Mouse (Mus musculus) intestine, embryonic 14.5 days (tissue): ENCODE measurements around the gene Polr2a. TPM values are rescaled to one million over a fixed set of nuclear protein-coding genes. Genes with fewer than 3 reads are reported as not detected.
A peak's percentile ranks its signal among the peaks of the same experiment; 100 is the strongest.

ENCODE experiments used
- ATAC-seq: fragments of 200-750 bp; cut with Nextera tagmentation; replicated peaks from 2 replicates; pipeline ENCODE4 v1.8.0; 2017; ENCODE audit warnings: low read depth, moderate number of reproducible peaks, moderate TSS enrichment, moderate library complexity; ENCODE audit not compliant: low FRiP score, low TSS enrichment
- DNase-seq: peaks from one replicate; pipeline ENCODE4 v3.0.0-alpha.2; 2018; ENCODE audit warnings: low spot score
- H3K27ac ChIP-seq: fragments of 300-500 bp; sonication (generic); 2 replicates; pipeline ENCODE4 v1.5.1; 2014; ENCODE audit warnings: low read depth, mild to moderate bottlenecking, control low read depth
- H3K27me3 ChIP-seq: fragments of 300-500 bp; sonication (generic); replicated peaks from 2 replicates; pipeline ENCODE4 v1.6.1; 2014; ENCODE audit warnings: low read length, control low read depth; ENCODE audit not compliant: control insufficient read depth, insufficient read depth
- H3K36me3 ChIP-seq: fragments of 300-500 bp; sonication (generic); 2 replicates; pipeline ENCODE4 v1.6.1; 2014; ENCODE audit warnings: low read length, control low read depth; ENCODE audit not compliant: control insufficient read depth, insufficient read depth
- H3K4me1 ChIP-seq: fragments of 300-500 bp; sonication (generic); replicated peaks from 2 replicates; pipeline ENCODE4 v1.6.1; 2014; ENCODE audit warnings: low read length, control low read depth, mixed read lengths; ENCODE audit not compliant: control insufficient read depth, insufficient read depth
- H3K4me2 ChIP-seq: fragments of 300-500 bp; sonication (generic); 2 replicates; pipeline ENCODE4 v1.6.1; 2014; ENCODE audit warnings: low read length
- H3K4me3 ChIP-seq: fragments of 300-500 bp; sonication (generic); 2 replicates; pipeline ENCODE4 v1.5.1; 2014; ENCODE audit warnings: low read depth, low read length, control low read depth, mixed read lengths
- H3K9ac ChIP-seq: fragments of 300-500 bp; sonication (generic); 2 replicates; pipeline ENCODE4 v1.6.1; 2014; ENCODE audit warnings: mild to moderate bottlenecking, low read length
- H3K9me3 ChIP-seq: fragments of 300-500 bp; sonication (generic); 2 replicates; pipeline ENCODE4 v1.6.1; 2016; ENCODE audit warnings: low read length, control low read depth; ENCODE audit not compliant: control insufficient read depth
- WGBS: fragments of 180-500 bp; shearing (Covaris S2); extraction: QIAGEN DNeasy Blood & Tissue Kit; methylation state at CpG from one replicate; pipeline ENCODE4 v1.1.7; 2014; 5-methylcytosine and 5-hydroxymethylcytosine counted together
- polyA plus RNA-seq: library from polyadenylated mRNA; unstranded; fragments of >200 nt; fragmentation: Nextera tagmentation; extraction: Ambion mirVana; gene quantifications from 2 replicates; pipeline ENCODE4 v1.2.1, GENCODE M21; 2014

Polr2a gene
- polyA plus RNA-seq, 1 experiment from 2014 or later, result 38.7 TPM

GRCm38 (mm10) chr11:69716953-69717352 lies 41.5 kb downstream of the Polr2a start:
- WGBS, result 64% methylated on average over 4 of the region's 4 CpGs
- Histone ChIP-seq H3K4me3 (no peak overlapping the region), H3K9ac (no peak overlapping the region), H3K9me3 (no peaks in the 10 kb centered on the region), H3K27me3 (no peaks in the 10 kb centered on the region), H3K4me1 (peaks cover 6% of the 10 kb centered on the region), H3K4me2 (no peak overlapping the region), H3K36me3 (no peaks in the 10 kb centered on the region), H3K27ac (no peak overlapping the region)
- DNase-seq (no peak), ATAC-seq (no peak)

GRCm38 (mm10) chr11:69715929-69716328 lies 42.5 kb downstream of the Polr2a start:
- H3K4me1 ChIP-seq, result peaks cover 6% of the 10 kb centered on the region
- ATAC-seq, result no peak; the same call in 1 of the 2 replicates
- peak overlapping the region; percentile 16 for H3K27ac ChIP-seq
- no peak overlapping the region for H3K4me2 ChIP-seq
- no peak for DNase-seq
- no peaks in the 10 kb centered on the region for H3K9me3 ChIP-seq
- no peak overlapping the region for H3K4me3 ChIP-seq
- no peaks in the 10 kb centered on the region for H3K27me3 ChIP-seq
- WGBS, result 11% methylated on average over 5 of the region's 5 CpGs
- H3K36me3 ChIP-seq, result no peaks in the 10 kb centered on the region
- no peak overlapping the region for H3K9ac ChIP-seq

DNA sequence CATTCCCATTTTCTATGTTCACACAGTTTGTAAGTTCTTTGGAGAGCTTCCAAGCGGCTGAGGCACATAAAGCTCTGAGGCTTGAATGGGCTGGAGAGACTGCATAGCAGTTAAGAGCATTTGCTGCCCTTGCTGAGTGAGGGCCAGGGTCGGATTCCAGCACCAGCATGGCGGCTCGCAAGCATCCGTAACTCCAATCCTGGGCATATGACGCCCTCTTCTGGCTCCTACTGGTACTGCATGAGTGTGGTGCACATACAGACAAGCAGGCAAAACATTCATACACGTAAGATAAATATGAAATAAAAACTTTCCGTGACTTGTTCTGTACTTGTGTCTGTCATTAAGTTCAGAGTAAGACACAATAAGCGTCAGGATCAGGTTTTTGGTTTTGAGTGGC lies 43.0 kb downstream of the Polr2a start:
- H3K4me2 ChIP-seq, result no peak overlapping the region
- no peak overlapping the region for H3K4me3 ChIP-seq
- no peak overlapping the region for H3K9ac ChIP-seq
- 48% methylated on average over 9 of the region's 9 CpGs for WGBS
- ATAC-seq (no peak), DNase-seq (peak; percentile 67)
- no peaks in the 10 kb centered on the region for H3K27me3 ChIP-seq
- H3K9me3 ChIP-seq, result no peaks in the 10 kb centered on the region
- H3K27ac ChIP-seq, result peak overlapping the region; percentile 16; the same call in 1 of the 2 replicates
- H3K4me1 ChIP-seq, result peaks cover 6% of the 10 kb centered on the region
- H3K36me3 ChIP-seq, result no peaks in the 10 kb centered on the region

DNA sequence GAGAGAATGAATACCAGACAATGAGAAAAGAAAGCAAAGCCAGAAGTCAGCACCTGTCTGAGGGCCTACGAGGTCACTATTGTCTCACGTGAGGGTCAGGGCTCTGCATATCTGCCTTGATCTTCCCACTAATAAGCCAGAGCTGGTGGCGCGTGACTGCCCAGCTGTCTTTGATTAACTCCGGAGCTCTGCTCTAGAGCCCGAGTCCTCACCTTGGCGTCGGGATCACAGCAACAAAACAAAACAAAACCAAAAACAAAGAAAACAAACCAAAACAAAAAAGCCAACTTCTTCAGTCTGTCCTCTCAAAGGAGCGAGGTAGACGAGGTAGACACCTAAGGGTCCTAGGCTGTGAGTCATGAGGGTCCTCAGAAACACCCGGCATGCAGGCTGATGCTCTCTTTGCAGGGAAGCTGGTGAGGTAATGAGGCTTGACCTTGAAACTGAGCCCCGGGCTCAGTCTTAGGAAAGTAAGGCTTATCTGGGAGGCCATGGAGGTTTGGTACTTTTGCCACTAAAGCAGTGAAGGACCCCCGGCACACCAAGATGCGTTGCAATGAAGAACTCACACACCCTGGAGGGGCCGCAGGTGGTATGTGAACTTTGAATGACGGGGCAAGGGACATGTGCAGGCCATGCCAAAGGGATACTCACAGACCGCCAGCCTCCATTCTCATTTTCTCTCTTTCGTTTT lies 43.7 kb downstream of the Polr2a start:
- DNase-seq (no peak), ATAC-seq (no peak)
- Histone ChIP-seq H3K27me3 (no peaks in the 10 kb centered on the region), H3K4me2 (no peak overlapping the region), H3K4me1 (peaks cover 6% of the 10 kb centered on the region), H3K4me3 (no peak overlapping the region), H3K36me3 (no peaks in the 10 kb centered on the region), H3K9me3 (no peaks in the 10 kb centered on the region), H3K27ac (no peak overlapping the region), H3K9ac (no peak overlapping the region)
- 76% methylated on average over 18 of the region's 18 CpGs for WGBS

GRCm38 (mm10) chr11:69712954-69713672 lies 45.3 kb downstream of the Polr2a start:
- Histone ChIP-seq H3K4me1 (peaks cover 6% of the 10 kb centered on the region), H3K36me3 (no peaks in the 10 kb centered on the region), H3K9ac (no peak overlapping the region), H3K27ac (no peak overlapping the region), H3K4me2 (no peak overlapping the region), H3K27me3 (no peaks in the 10 kb centered on the region), H3K9me3 (no peaks in the 10 kb centered on the region), H3K4me3 (no peak overlapping the region)
- no peak for DNase-seq
- ATAC-seq, result no peak
- WGBS, result 78% methylated on average over 20 of the region's 20 CpGs

- Histone ChIP-seq H3K9ac (no peak overlapping the region), H3K9me3 (no peaks in the 10 kb centered on the region), H3K27me3 (no peaks in the 10 kb centered on the region), H3K4me2 (no peak overlapping the region), H3K4me1 (peaks cover 5% of the 10 kb centered on the region), H3K36me3 (no peaks in the 10 kb centered on the region), H3K27ac (no peak overlapping the region), H3K4me3 (no peak overlapping the region)
- no peak for DNase-seq
- no peak for ATAC-seq
- WGBS, result 72% methylated on average over 2 of the region's 2 CpGs
These were observed 47.4 kb downstream of the Polr2a start for GRCm38 (mm10) chr11:69711082-69711481.

- Histone ChIP-seq H3K4me1 (no peaks in the 10 kb centered on the region), H3K9me3 (no peaks in the 10 kb centered on the region), H3K4me3 (no peak overlapping the region), H3K9ac (no peak overlapping the region), H3K27me3 (no peaks in the 10 kb centered on the region), H3K4me2 (no peak overlapping the region), H3K36me3 (no peaks in the 10 kb centered on the region), H3K27ac (no peak overlapping the region)
- WGBS, result 74% methylated on average over 3 of the region's 3 CpGs
- DNase-seq, result no peak
- no peak for ATAC-seq
These were observed 48.0 kb downstream of the Polr2a start for GRCm38 (mm10) chr11:69710470-69710869.

- H3K9ac ChIP-seq, result no peak overlapping the region
- no peak overlapping the region for H3K4me2 ChIP-seq
- no peaks in the 10 kb centered on the region for H3K36me3 ChIP-seq
- H3K4me3 ChIP-seq, result no peak overlapping the region
- no peaks in the 10 kb centered on the region for H3K4me1 ChIP-seq
- no peaks in the 10 kb centered on the region for H3K9me3 ChIP-seq
- DNase-seq, result no peak
- 58% methylated on average over 11 of the region's 11 CpGs for whole genome bisulfite sequencing
- ATAC-seq, result no peak
- no peak overlapping the region for H3K27ac ChIP-seq
- no peaks in the 10 kb centered on the region for H3K27me3 ChIP-seq
These were observed 48.6 kb downstream of the Polr2a start for GRCm38 (mm10) chr11:69709554-69710446.
